Mouse (Mus musculus): ENCODE results near the gene Cdc14b.

Gene Cdc14b

GRCm38 (mm10) chr13:64150121-64150520 is 125.0 kb downstream of the Cdc14b start:
- in situ Hi-C loops (cut with MboI; ENCODE audit: unreplicated experiment in 2 of 2): loop anchor here in 1 of 2 experiments (10.0 kb wide), 2 partner anchors 335 to 1195 kb away; partner anchors contain the start of gene Ercc6l2
